Mouse (Mus musculus) spleen, postnatal 10 days (tissue): ENCODE results near the gene Igsf9.

Experiments used
- DNase-seq, 2 experiments: peaks; one replicate each; pipeline ENCODE4 v3.0.0; 2021 to 2022; ENCODE audit warnings: low spot score in 2 of 2

Gene Igsf9

DNA sequence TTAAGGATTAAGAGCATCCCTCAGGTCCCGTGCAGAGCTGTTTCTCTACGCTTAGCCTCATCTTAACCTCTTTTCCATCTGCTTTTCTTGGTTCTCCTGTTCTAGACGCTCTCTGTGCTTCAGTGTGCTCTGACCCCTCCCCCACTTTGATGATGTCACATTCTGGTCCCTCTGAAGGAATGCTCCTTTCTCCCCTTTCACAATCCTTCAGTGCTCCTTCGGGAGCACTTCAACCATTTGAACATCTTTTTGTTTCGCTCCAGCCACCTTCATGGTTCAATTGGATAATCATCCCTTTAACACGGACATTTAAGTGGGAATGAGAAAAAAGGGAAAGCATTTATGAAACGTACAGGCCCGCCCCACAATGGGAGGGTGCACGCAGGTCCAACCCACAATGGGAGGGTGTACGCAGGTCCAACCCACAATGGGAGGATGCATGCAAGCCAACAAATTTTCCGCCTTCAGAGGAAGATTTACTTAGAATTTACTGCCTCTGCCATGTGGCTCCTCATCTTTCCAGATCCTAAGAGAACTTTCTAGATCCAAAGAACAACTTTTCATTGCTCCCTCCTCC, 13.2 kb upstream of the Igsf9 start:
- DNase-seq = no peak

DNA sequence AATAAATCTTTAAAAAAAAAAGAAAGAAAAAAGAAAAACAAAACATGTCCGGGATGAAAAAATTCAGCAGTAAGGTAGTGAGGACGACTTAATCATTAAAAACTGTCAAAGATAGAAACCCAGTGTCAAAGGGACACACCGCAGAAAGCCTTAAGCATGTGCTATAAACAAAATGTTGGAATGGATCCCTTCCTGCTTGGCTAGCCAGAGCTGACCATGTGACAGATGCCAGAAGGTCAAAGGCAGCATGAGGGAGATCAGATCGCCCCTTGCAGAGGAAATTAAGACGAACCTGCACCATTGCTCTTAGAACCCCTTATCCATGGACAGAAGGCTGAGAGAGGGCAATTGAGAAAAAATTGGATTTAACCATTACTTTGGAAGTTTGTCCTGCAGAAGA, 12.2 kb upstream of the Igsf9 start:
- no peak for DNase-seq

DNA sequence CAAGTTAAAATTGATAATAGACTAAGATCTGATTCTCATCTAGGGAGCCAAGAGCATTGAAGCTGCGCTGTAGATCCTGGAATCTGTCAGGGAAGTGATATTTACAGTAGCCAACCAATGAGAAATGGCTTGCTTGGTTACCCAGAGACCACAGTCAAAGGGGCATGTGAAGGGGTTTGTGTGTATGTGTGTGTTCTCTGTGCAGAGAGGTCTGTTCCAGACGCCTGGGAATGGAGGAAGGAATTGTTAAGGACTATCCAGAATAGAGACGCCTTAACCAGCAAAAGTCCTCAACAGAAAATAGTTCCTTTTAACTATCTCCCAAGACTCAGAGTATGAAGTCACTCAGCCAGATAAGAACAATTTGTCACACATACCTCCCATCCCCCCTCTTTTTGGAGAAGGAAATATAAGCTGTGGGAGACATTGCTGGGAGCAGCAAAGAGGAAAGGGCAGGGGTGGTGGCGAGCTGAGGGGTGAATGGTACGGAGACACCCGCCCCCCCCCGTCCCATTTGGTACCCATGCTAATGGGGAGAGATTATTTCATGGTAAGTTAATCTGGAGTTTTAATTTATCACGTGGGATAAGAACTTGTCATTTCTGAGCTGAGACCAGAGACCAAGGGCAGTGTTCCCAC, 11.7 kb upstream of the Igsf9 start:
- DNase-seq = no peak

GRCm38 (mm10) chr1:172472909-172473308, 8.7 kb upstream of the Igsf9 start:
- no peak for DNase-seq

GRCm38 (mm10) chr1:172474196-172474595, 7.4 kb upstream of the Igsf9 start:
- DNase-seq = no peak

- peak in 1 of 2 experiments; percentile 46 for DNase-seq
Observed at GRCm38 (mm10) chr1:172475054-172475741, 6.4 kb upstream of the Igsf9 start, which contains the start of gene Slamf9. Slamf9 (plus strand) TSS chr1:172475358.

GRCm38 (mm10) chr1:172478020-172478419, 3.6 kb upstream of the Igsf9 start:
- DNase-seq = no peak

GRCm38 (mm10) chr1:172480376-172480775, 1.2 kb upstream of the Igsf9 start:
- DNase-seq = no peak

DNA sequence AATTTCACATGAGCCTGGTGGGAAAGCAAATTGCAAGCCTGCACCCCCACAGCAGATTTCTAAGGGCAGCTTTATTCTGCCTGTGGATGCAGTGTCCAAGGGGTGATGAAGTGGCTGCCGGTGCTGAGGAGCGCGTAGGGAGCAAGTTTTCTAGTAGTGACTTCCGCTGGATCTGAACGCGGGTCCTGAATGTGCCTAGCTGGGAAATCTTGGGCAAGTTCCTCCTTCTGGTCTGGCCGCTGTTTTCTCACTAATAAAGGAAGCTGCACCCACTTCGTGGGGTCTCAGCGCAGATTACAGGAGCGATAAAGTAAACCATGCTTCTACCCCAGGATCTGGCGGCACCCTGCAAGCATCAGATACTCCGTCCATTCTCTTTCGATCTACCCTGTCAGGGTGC, 477 bp upstream of the Igsf9 start:
- no peak for DNase-seq

GRCm38 (mm10) chr1:172482518-172483360, 1.2 kb downstream of the Igsf9 start:
- DNase-seq = no peak

DNA sequence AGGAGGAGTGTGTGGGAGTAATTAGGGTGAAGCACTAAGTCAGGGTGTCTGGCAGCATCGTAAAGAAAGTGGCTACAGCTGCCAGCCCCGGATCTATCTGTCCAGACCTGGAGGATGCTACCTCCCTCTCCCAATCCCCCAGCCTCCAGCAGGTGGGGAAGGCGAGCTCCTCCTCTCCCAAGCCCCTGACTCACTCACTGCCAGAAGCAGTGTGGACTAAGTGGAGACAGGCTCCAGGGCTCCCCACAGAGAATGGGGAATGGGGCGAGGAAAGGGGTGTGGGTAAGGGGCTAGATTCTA, 1.7 kb downstream of the Igsf9 start:
- no peak for DNase-seq

- DNase-seq = no peak
Observed at GRCm38 (mm10) chr1:172484236-172484635, 2.6 kb downstream of the Igsf9 start.

DNA sequence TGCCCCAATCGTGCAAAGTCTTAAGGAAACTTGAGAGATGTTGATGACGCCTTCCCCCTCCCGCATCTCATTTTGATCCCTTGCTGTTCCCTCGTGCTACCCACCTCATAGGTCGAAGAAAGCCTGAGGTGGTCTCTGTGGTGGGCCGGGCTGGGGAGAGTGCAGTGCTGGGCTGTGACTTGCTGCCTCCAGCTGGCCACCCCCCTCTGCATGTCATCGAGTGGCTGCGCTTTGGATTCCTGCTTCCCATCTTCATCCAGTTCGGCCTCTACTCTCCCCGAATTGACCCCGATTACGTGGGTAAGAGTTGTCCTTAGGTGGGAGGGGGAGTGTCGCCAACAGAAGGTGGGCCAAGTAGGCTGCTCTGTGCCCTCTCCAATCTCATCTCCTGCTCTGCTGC, 3.1 kb downstream of the Igsf9 start:
- DNase-seq = no peak

- no peak for DNase-seq
Observed at GRCm38 (mm10) chr1:172485821-172486220, 4.2 kb downstream of the Igsf9 start.

DNA sequence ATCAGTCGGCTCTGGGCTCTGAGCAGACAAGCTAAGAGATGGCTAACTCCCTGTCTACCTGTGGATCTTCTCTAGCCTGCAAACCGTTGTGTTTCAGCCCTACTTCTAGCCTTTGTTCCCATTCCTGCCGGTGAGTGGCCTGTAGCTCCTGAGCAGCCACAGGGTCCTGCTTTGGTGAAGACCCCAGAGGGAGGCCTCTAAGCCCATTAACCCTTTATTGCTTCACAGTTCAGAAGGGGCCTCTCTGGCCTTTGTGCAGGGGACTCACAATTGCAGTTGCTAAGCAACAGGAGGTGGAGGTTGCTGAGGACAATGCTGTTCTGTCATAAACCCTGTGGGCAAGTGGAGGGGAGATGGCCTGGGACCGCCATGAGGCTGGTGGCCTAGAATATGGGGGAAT, 4.6 kb downstream of the Igsf9 start:
- DNase-seq = no peak

DNA sequence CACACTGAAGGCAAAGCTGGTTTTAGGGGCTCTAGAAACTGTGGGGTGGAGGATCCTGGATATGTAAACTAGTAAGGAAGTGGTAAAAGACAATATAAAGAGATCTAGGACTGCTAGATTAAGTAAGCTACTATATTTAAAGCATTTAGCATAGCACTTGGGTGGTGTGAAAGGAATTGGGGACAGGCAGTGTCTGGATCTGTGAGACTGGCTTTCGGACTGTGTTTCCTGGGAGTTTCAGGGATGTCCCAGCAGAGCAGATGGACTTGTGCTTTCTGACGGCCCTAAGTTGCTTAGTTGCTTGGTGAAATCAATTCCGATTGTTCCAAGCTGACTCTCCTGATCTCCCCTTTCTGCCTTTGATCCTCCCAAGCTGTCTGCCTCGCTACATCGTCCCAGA, 5.1 kb downstream of the Igsf9 start:
- DNase-seq = no peak

GRCm38 (mm10) chr1:172487859-172488258, 6.3 kb downstream of the Igsf9 start:
- DNase-seq = no peak

- DNase-seq = no peak
Observed at GRCm38 (mm10) chr1:172488831-172489230, 7.2 kb downstream of the Igsf9 start.

- DNase-seq = no peak
Observed at GRCm38 (mm10) chr1:172489585-172490250, 8.1 kb downstream of the Igsf9 start.

- peak; percentile 84 for DNase-seq
Observed at GRCm38 (mm10) chr1:172490261-172490661, 8.7 kb downstream of the Igsf9 start.

- no peak for DNase-seq
Observed at GRCm38 (mm10) chr1:172492047-172492446, 10.5 kb downstream of the Igsf9 start.

- no peak for DNase-seq
Observed at GRCm38 (mm10) chr1:172493516-172493915, 11.9 kb downstream of the Igsf9 start.
